Mouse (Mus musculus): ENCODE results near the gene Cacna1a.

Cacna1a gene

DNA sequence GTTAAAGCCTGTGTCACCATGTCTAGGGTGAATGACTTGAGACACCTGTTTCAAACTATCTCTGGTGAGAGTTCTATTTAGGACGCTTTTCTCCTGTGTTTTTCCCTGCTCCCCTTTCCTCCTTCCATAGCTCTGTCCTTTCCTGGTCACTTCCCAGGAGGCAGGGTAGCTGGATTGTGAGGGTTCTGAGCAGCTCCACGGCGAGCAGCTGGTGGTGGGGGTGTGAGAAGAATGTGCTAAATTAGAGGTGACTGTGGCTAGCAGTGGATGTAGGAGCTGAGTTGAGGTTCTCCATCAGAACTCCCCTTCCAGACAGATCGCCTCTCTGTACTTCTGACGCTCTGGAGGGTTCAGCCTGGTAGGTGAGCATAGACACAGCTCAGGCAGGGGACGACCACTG lies 11.7 kb upstream of the Cacna1a start:
- TF ChIP-seq GATA4 (IDR thresholded peaks at IDR 0.05; ENCODE audit: insufficient replicate concordance, low read length): no peak

DNA sequence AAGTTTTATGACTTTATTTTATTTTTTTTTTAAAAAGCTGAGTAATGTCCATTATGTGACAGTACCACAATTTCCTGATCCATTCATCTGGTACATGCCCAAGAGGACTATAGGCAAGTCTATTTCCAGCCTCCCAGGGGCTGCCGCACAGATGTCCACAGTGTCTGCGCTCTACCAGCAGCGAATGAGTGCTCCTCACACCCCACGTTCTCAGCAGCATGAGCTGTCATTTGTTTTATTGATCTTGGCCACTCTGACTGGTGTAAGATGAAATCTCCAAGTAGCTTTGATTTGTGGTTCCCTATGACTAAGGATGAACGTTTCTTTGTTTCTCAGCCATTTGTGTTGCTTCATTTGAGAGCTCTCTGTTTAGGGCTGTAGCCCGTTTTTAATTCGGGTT lies 6.6 kb upstream of the Cacna1a start:
- no peak for TF ChIP-seq GATA4 (IDR thresholded peaks at IDR 0.05; ENCODE audit: insufficient replicate concordance, low read length)

DNA sequence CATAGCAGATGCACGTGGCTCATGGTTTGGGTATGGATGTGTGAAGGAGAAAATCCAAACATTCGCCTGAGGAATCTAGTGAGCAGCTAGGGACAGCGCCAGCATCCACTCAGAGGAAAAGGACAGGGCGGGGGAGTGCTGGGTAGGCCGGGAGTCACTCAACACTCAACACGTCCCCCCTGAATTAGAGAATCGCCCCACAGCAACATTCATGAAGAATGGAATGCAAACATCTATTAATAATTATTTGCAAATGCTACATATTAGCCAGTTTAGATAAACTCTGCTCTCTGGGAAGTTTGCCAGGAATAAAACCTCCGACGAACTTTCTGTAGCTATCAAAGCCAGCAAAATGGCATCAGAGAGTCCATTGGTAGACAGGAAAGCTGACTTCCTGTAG lies 533 bp downstream of the Cacna1a start:
- TF ChIP-seq GATA4 (IDR thresholded peaks at IDR 0.05; ENCODE audit: insufficient replicate concordance, low read length): no peak

DNA sequence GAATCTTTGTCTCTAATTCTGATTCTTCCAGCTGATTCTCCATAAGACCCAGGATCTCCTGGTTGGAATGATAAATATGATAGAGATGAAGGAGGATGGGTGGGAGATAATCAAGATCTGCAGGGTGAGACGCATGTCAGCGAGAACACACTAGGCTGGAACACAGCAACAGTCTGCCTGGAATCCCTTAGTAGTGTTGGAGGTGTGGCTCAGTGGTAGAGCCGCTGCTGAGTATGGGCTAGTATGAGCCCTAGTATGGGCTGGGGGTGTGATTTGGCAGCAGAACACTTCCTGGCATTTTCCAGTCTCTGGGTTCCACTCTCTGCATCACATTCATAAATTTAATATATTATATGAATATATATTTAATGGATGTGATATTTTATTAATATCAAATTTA lies 933 bp downstream of the Cacna1a start:
- TF ChIP-seq GATA4 (IDR thresholded peaks at IDR 0.05; ENCODE audit: insufficient replicate concordance, low read length): no peak

DNA sequence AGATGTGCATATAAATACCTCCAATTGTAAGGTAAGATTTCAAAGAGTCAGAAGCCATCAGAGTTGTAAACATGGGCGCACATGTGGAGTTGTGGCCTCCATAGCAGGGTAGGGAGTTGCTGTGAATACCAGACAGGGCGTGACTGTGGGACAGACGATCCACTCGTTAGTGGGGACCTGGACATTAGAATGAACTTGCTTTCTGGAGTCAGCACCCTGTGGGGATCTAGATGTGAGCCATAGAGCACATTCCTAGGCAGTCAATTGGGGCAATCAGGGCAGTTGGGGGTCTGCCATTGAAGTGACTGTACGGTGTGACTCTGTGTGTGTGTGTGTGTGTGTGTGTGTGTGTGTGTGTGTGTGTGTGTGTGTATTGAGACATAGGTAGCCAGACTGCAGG lies 3.4 kb downstream of the Cacna1a start:
- TF ChIP-seq GATA4 (IDR thresholded peaks at IDR 0.05; ENCODE audit: insufficient replicate concordance, low read length): no peak

DNA sequence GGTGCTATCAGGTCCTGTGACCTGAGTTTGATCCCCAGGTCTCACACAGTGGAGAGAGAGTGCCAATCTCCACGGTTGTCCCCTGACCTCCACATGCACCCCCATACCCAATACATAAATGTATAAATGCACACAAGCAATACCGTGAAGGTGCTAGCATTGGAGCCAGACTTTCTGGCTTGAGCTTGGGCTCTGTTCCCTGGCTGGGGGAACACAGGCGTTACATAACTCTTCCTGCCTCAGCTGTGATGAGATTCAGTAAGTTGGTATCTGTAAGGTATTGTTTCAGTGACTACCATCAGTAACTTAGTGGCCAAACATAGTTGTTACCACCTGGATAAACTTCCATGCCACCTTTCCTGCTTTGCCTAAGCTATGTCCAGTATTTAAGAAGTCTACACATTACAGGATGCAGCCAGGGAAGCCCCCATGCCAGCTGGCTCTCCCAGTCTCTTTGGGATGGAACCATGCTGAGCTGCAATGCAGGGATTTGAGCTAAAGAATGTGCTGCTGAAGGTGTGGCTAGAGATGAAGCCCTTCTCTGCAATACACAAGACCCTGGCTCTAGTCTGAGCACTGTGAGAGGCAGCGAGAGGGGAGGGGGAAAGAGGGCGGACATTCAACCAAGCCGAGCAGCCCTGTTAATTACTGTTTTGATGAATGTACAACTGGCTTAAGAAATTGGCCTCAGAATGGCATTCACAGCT lies 7.7 kb downstream of the Cacna1a start:
- TF ChIP-seq GATA4 (IDR thresholded peaks at IDR 0.05; ENCODE audit: insufficient replicate concordance, low read length): no peak

DNA sequence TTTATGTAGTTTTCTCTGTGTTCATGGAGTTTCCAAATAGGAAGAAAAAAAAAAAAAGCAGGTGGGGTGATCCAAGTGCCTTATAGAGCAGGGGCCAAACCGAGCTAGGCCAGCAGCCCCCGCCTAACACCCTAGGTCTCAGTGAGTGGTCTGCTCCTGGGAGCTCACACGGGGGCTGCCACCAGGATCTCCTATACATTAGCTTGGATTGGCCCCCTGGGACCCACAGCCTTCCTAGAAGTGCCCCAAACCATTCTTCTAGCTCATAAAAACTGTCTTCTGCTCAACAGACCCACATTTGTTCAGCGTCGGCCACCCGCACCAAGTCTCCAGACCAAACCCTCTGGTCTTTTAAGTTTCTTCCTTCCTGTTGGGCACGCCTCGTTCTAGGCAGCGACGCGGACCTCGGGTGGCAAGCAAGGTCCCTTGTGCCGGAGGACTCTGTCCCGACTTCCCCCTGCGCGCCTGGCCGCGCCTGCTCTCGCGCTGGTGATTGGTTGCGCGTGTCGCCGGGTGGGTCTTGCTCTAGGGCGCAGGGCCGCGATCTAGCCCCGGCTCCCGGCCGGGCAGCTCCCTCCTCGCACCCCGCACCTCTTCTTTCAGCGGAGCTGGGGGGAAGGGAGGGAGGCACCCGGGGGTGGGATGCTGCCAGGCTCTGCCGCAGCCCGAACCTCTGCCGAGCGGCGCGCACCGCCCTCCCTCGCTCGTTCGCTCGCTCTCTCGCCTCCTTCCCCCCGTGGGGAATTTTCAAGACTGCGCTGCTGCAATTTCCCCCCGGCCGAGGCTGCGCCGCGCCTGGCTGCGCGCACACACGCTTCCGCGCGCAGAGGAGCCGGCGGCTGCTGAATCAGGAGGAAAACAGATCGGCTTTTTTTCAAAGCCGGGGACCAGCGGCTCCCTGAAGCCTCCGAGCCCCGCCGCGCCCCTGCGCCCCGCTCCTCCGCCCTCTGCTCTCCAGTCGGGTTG lies 25.9 kb downstream of the Cacna1a start:
- no peak for TF ChIP-seq GATA4 (IDR thresholded peaks at IDR 0.05; ENCODE audit: insufficient replicate concordance, low read length)

DNA sequence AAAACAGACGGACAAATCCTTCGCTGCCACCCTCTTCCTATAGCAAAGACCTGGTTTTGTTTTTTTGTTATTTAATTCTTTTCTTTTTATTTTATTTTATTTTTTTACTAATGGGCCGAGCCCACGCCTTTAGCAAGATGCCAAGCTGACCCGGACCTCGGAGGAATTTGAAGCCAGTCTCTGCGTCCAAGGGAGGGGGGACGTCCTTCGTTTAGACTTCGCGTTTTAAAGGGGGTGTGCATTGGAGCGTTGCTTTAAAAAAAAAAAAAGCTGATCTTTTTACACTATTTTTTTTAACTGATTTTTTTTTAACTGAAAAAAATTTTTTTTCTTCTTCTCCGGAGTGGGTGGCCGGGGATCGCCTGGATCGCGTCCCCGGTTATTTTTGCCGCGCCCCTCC lies 26.7 kb downstream of the Cacna1a start:
- TF ChIP-seq GATA4 (IDR thresholded peaks at IDR 0.05; ENCODE audit: insufficient replicate concordance, low read length): no peak

DNA sequence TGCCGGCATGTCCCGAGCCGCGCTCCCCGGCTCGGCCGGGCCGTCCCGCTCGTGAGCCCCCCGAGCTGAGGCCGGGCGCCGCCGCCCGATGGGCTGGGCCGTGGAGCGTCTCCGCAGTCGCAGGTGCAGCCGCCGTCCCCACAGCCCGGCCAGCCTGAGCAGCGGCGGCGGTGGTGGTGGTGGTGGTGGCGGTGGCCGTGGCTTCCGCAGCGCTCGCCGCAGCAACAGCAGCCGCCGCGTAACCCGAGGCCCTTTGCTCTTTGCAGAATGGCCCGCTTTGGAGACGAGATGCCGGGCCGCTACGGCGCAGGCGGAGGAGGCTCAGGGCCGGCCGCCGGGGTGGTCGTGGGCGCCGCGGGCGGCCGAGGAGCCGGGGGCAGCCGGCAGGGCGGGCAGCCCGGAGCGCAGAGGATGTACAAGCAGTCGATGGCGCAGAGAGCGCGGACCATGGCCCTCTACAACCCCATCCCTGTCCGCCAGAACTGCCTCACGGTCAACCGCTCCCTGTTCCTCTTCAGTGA lies 27.2 kb downstream of the Cacna1a start:
- TF ChIP-seq GATA4 (IDR thresholded peaks at IDR 0.05; ENCODE audit: insufficient replicate concordance, low read length): no peak

DNA sequence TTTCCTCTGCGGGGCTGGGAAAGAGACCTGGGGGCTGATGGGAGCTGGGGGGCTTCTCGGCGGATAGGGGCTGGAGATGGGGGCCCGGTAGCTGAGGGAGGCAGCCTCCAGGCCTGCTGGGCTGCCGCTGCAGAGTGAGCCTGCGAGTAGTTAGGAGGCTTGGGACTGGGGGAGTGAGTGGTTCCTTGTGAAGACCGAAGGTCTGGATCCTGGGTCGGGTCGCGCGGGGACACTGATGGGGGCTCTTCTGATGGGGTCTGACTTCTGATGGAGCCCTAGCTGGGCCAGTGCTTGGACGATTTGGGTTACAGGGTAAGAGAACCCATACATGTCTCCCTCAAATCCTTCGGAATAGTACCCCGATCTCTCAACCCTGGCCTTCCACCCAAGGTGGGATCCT lies 27.8 kb downstream of the Cacna1a start:
- no peak for TF ChIP-seq GATA4 (IDR thresholded peaks at IDR 0.05; ENCODE audit: insufficient replicate concordance, low read length)

DNA sequence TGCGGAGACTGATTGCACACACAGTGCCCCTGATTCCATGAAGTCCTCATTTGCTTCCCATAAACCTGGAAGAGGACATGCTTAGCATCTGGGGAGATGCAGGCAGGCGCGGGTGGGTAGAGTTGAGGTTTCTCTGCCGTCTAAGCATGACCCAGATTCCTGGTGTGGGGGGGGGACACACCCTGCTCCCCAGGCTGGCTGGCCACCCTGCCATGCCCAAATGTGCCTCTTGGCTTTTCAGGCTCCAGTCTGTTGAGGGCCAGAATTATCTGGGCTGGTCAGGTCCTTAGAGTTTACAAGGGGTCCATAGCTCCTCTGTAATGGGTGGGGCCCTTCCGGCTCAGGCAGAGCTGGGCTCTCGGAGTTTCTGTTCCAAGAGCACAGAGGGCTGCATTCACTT lies 28.7 kb downstream of the Cacna1a start:
- TF ChIP-seq GATA4 (IDR thresholded peaks at IDR 0.05; ENCODE audit: insufficient replicate concordance, low read length): no peak

DNA sequence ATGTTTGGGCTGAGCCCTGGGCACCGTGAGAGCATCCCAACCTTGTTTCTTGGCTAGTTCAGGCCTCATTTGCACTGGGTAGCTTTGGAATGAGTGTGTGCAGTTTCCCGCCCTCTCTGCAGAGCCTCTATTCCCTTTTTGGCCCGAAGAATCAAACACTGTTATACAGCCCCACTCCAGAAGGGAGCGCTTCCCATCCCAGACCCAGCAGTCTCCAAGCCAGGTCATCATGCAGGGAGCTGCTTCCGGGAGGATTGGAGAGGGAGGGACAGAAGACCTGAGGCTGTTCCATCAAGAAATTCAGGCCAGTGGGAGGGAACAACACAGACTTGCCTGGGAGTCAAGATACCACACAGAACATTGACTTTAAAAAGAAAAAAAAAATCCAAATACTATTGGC lies 29.6 kb downstream of the Cacna1a start:
- TF ChIP-seq GATA4 (IDR thresholded peaks at IDR 0.05; ENCODE audit: insufficient replicate concordance, low read length): no peak

DNA sequence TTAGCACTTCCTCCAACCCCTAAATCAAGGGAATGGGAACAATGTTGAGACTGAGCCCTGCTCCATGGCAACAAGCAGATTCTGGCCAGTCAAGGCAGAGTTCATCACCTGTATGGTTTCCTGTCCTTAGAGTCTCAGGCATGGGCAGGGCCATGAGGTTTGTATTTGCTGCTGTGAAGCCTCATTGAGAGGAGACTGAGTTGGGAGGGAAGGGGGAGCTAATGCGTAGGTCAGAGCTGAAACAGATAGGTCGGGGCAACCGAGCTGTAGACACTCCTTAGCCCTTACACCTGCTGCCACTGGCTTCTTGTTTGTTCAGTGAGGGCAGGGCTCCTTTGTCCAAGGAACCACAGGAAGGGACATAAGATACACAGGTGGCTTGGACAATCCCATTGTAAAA lies 36.2 kb downstream of the Cacna1a start:
- no peak for TF ChIP-seq GATA4 (IDR thresholded peaks at IDR 0.05; ENCODE audit: insufficient replicate concordance, low read length)

DNA sequence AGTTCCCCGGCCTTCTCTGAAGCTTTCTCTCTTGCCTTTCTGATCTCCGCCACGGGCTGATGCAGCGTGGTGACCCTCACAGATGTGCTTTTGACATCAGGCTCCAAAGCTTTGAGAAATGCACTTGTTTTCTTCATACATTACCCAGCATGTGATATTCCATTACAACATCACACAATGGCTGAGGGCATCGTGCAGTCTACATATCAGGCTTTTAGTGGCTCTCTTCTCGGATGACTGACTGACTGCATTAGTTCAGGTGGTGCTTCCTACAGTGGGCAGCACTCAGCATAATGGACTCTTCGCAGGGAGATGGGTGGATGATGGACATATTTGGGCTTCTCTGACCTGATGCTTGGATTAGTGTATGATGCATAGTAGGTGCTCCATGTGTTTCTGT lies 37.8 kb downstream of the Cacna1a start:
- no peak for TF ChIP-seq GATA4 (IDR thresholded peaks at IDR 0.05; ENCODE audit: insufficient replicate concordance, low read length)

DNA sequence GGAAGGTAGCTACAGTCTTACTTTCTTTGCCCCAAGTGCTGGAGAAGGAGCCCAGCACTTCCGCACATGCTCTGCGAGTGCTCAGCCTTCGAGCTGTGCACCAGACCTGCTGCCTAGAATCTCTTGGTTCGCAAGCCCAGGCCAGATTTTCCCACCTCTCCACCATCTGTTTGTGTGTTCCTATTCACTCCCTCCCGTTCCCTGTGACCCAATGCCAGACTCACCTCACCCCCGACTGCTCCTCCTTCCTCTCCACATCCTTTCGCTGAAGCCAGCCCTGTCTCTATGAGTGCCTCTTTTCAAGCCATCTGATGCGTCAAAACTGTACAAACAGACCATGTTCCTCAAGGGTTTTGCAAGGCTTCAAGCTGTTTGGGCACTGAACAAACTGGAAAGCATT lies 38.3 kb downstream of the Cacna1a start:
- TF ChIP-seq GATA4 (IDR thresholded peaks at IDR 0.05; ENCODE audit: insufficient replicate concordance, low read length): no peak

DNA sequence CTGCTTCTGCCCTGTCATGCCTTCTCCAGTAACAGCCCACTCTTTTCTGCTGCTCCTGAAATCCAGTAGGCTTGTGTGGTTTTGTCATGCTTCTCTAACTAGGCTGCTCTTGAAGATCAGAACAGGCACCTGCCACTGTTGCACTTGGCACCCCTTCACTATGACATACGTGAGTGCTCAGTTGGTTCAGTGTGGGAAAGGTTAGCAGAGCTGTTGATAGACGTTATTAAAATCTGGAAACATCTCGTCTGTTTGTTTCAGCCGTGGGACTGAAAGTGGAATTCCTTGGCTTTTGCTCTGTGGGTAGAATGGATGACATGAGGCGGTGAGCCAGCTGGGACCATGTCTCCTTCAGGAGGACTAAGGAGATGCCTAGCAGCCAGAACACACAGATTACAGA lies 39.8 kb downstream of the Cacna1a start:
- TF ChIP-seq GATA4 (IDR thresholded peaks at IDR 0.05; ENCODE audit: insufficient replicate concordance, low read length): no peak
